Mouse (Mus musculus) testis, adult 2 months (tissue): ENCODE measurements around the gene Serpinb11.

Experiments used
- CTCF ChIP-seq: fragments of 200-500 bp; IDR thresholded peaks from 2 replicates; pipeline ENCODE4 v1.5.1; 2012; ENCODE audit warnings: low read depth, mild to moderate bottlenecking, inconsistent platforms, low read length, moderate library complexity; ENCODE audit not compliant: control insufficient read depth, insufficient read depth, insufficient replicate concordance
- POLR2A ChIP-seq: fragments of 200-500 bp; IDR thresholded peaks from 2 replicates; pipeline ENCODE4 v1.6.1; 2012; ENCODE audit warnings: low read depth, mild to moderate bottlenecking, inconsistent platforms, low read length, moderate library complexity; ENCODE audit not compliant: control insufficient read depth

DNA sequence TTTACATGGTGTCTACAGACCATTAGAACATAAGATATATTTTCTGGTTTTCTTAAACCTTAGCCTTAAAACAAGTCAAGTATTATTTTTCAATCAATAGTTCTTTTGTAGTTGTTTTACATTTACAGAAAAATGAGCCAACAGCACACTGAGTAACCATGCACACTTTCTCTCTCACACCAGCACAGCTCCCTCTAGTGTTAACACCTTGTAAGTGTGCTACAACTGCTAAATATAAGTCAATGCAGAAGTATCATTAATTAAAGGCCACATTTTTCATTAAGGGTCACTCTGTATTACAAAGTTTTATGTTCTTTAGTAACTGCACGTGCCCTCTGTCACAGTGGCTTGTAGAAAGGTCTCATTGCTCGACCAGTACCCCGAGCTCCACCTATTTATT is 8.0 kb upstream of the Serpinb11 start:
- TF ChIP-seq CTCF (no peak), POLR2A (no peak)
